Mouse (Mus musculus) embryonic facial prominence, embryonic 15.5 days (tissue): ENCODE measurements around the gene Klhl32. TPM values are rescaled to one million over a fixed set of nuclear protein-coding genes. Genes with fewer than 3 reads are reported as not detected.
"Not testable (repeated sequence)": the region's sequence is repeated elsewhere in the genome, so short reads cannot be mapped to it uniquely, and the experiment has no call there.

Experiments used
- ATAC-seq: fragments of 200-750 bp; cut with Nextera tagmentation; 2 replicates; pipeline ENCODE4 v1.8.0; 2017; ENCODE audit warnings: low read depth, moderate TSS enrichment; ENCODE audit not compliant: insufficient number of reproducible peaks, low FRiP score, low TSS enrichment
- H3K27ac ChIP-seq: fragments of 300-500 bp; sonication (generic); replicated peaks from 2 replicates; pipeline ENCODE4 v1.5.1; 2015; ENCODE audit warnings: mild to moderate bottlenecking, inconsistent platforms
- H3K27me3 ChIP-seq: fragments of 300-500 bp; sonication (generic); 2 replicates; pipeline ENCODE4 v1.6.1; 2015; ENCODE audit warnings: inconsistent platforms
- H3K36me3 ChIP-seq: fragments of 300-500 bp; sonication (generic); 2 replicates; pipeline ENCODE4 v1.6.1; 2015; ENCODE audit warnings: mild to moderate bottlenecking, inconsistent platforms
- H3K4me1 ChIP-seq: fragments of 300-500 bp; sonication (generic); 2 replicates; pipeline ENCODE4 v1.6.1; 2015; ENCODE audit warnings: inconsistent platforms
- H3K4me2 ChIP-seq: fragments of 300-500 bp; sonication (generic); replicated peaks from 2 replicates; pipeline ENCODE4 v1.6.1; 2015; ENCODE audit warnings: mild to moderate bottlenecking, inconsistent platforms
- H3K4me3 ChIP-seq: fragments of 300-500 bp; sonication (generic); replicated peaks from 2 replicates; pipeline ENCODE4 v1.5.1; 2015; ENCODE audit warnings: mild to moderate bottlenecking, inconsistent platforms
- H3K9ac ChIP-seq: fragments of 300-500 bp; sonication (generic); 2 replicates; pipeline ENCODE4 v1.6.1; 2015; ENCODE audit warnings: inconsistent platforms
- H3K9me3 ChIP-seq: fragments of 300-500 bp; sonication (generic); replicated peaks from 2 replicates; pipeline ENCODE4 v1.6.1; 2016; ENCODE audit warnings: inconsistent platforms
- WGBS: fragments of 180-500 bp; shearing (Covaris S2); methylation state at CpG from one replicate; pipeline ENCODE4 v1.1.7; 2015; 5-methylcytosine and 5-hydroxymethylcytosine counted together
- polyA plus RNA-seq: library from polyadenylated mRNA; unstranded; fragments of >200 nt; fragmentation: Nextera tagmentation; extraction: Ambion mirVana; gene quantifications from 2 replicates; pipeline ENCODE4 v1.2.1, GENCODE M21; 2015

Gene Klhl32
- polyA plus RNA-seq, 1 experiment from 2014 or later = 6.3 TPM

DNA sequence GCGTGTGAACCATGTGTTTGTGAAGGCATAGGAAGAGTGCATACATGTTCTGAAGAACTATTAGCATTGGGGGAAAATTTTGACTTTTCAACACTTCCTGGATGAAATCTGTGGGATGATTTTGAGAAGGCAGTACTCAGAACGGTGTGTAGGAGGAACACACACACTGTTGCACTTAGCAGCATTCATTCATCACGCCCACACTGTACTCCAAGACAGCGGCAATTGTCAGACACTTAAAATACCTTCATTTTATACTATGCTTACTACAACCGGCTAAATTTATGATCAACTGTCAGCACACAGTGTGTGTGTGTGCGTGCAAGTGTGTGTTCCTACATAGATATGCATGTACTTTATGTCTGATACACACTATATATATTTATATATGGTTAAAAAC is 113.8 kb downstream of the Klhl32 start:
- Histone ChIP-seq H3K4me2 (no peak overlapping the region), H3K36me3 (no peaks in the 10 kb centered on the region), H3K27me3 (no peaks in the 10 kb centered on the region), H3K9ac (no peak overlapping the region), H3K4me1 (no peaks in the 10 kb centered on the region), H3K4me3 (no peak overlapping the region), H3K9me3 (no peaks in the 10 kb centered on the region), H3K27ac (no peak overlapping the region)
- ATAC-seq = no peak
- WGBS = 81% methylated on average over 6 of the region's 6 CpGs

DNA sequence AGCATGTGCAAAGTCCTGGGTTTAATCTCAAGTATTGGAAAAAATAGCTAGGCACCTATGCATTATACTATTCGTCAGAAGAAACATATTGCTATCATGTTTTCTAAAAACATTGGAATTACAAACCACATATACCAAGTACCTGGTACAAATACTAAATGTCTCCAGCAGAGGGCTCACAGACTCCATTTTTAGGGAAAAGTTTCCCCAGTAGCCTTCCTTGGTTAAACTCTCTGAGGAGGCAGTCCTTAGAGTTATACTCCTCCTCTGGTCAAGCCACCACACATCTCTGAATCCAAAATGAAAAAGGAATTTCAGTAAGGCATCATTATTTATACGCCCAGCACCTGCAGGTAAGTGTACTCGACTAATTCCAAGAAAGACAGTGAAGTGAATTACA is 130.1 kb downstream of the Klhl32 start:
- no peaks in the 10 kb centered on the region for H3K4me1 ChIP-seq
- no peak for ATAC-seq
- no peaks in the 10 kb centered on the region for H3K36me3 ChIP-seq
- H3K4me3 ChIP-seq = no peak overlapping the region
- H3K27ac ChIP-seq = no peak overlapping the region
- WGBS = 24% methylated on average over 3 of the region's 3 CpGs
- H3K27me3 ChIP-seq = no peaks in the 10 kb centered on the region
- H3K9ac ChIP-seq = no peak overlapping the region
- no peak overlapping the region for H3K4me2 ChIP-seq
- no peaks in the 10 kb centered on the region for H3K9me3 ChIP-seq

DNA sequence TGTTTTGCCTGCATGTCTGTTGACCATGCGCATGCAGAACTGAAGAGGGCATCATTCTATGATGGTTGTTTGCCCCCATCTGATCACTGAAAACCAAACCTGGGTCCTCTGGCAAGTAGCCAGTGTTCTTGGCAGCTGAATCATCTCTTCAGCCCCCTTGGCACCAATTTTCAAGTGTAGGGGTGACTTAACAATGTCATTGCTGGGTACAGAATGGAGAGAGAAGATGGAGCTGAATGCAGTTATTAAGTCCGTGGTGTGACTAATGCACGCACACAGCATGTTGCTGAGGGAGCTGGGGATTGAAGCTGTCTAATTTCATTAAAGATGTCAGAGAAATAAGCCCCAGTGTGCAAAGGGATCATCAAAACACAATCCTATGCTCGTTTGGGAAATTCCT is 135.4 kb downstream of the Klhl32 start:
- H3K4me2 ChIP-seq = no peak overlapping the region
- H3K9ac ChIP-seq = no peak overlapping the region
- no peak overlapping the region for H3K27ac ChIP-seq
- WGBS = 66% methylated on average over 4 of the region's 4 CpGs
- H3K4me1 ChIP-seq = no peaks in the 10 kb centered on the region
- H3K27me3 ChIP-seq = no peaks in the 10 kb centered on the region
- no peaks in the 10 kb centered on the region for H3K36me3 ChIP-seq
- no peaks in the 10 kb centered on the region for H3K9me3 ChIP-seq
- ATAC-seq = no peak
- H3K4me3 ChIP-seq = no peak overlapping the region

DNA sequence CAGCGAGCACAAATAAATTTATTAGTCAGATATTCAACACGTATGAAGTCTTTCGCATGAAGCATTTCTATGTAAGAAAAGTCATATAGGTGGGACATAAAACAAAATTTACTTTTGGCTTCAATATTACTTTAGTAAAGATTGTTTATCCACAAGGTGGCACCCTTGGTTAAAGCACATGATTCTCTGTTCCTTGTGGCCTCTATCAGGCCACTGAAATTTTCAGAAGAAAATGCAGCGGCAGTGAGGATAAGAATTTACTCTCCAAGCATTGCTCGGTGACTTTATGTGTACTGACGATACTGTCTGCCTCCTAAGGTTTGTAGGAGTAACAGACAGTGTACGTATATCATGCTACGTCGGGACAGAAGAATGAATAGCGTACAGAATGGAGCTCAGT is 136.6 kb downstream of the Klhl32 start:
- Histone ChIP-seq H3K36me3 (no peaks in the 10 kb centered on the region), H3K9me3 (no peaks in the 10 kb centered on the region), H3K4me3 (no peak overlapping the region), H3K27me3 (no peaks in the 10 kb centered on the region), H3K9ac (no peak overlapping the region), H3K4me1 (no peaks in the 10 kb centered on the region), H3K27ac (no peak overlapping the region), H3K4me2 (no peak overlapping the region)
- WGBS = 83% methylated on average over 10 of the region's 10 CpGs
- no peak for ATAC-seq

DNA sequence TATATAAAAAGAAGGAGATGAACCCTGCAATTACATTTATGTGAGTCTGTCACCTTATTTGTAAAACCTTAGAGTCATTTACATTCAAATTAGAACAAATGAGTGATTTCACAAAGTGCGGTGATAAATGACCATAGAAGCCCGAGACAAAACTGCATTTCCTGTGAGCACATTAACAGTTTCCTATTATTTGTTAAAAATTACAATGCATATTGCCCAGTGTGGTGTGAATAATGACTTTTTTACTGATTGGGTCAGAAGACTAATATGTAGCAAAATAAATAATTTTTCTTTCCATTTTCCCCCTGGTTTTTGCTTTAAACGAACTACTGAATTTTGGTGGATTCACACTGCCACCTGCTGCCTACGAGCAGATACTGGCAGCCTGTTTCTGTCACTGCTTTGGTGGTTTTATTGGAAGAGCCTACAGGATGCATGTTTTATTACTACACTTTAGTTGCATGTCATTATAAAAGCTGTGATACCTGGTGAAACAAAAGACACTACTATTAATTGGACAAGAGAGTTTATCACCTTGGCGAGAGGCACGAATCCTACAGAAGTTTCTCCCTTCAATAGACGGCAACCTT is 152.3 kb downstream of the Klhl32 start:
- Histone ChIP-seq H3K36me3 (no peaks in the 10 kb centered on the region), H3K4me1 (no peaks in the 10 kb centered on the region), H3K27me3 (no peaks in the 10 kb centered on the region), H3K4me2 (no peak overlapping the region), H3K9ac (no peak overlapping the region), H3K27ac (no peak overlapping the region), H3K9me3 (no peaks in the 10 kb centered on the region), H3K4me3 (no peak overlapping the region)
- 65% methylated on average over 7 of the region's 7 CpGs for WGBS
- no peak for ATAC-seq

DNA sequence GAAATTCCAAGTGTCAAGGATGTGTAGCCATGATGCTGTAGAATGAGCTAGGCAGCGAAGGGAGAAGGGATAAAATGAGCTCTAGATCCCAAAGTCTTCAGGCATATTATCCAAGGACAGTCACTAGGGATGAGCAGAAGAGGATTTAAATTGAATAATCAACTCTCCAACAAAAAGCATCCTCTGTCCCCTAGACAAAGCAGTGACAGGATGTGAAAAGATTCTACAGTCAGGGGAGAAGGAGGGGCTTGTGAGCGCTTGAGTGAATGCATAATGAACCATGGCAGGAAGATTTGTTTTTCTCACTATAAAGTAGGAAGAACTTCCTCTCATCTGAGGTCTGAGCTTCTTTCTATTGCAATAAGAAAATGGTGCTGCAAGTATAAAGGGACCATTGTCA is 170.8 kb downstream of the Klhl32 start:
- Histone ChIP-seq H3K4me3 (no peak overlapping the region), H3K36me3 (no peaks in the 10 kb centered on the region), H3K27me3 (no peaks in the 10 kb centered on the region), H3K9ac (no peak overlapping the region), H3K27ac (no peak overlapping the region), H3K4me1 (no peaks in the 10 kb centered on the region), H3K9me3 (no peaks in the 10 kb centered on the region), H3K4me2 (no peak overlapping the region)
- WGBS = 79% methylated on average over 2 of the region's 2 CpGs
- ATAC-seq = no peak

DNA sequence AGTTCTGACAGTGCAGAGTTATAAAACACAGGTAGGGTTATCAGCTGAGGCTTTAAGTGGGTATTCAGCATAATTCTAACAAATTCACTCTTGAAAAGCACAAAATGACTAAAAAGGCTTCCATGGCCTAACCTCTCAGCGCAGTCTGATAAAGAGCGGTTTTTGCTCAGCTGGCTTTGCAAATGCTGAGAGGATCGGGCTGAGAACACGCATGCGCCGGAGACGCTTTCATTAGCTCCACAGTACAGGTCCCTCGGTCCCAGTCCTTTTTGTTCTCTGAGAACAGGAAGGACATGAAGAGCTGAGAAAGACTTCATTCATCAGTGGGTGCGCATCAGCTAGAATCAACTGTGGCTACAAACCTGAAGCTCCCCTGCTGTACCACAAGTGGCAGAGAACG is 180.9 kb downstream of the Klhl32 start:
- Histone ChIP-seq H3K4me3 (no peak overlapping the region), H3K9ac (no peak overlapping the region), H3K9me3 (no peaks in the 10 kb centered on the region), H3K27me3 (no peaks in the 10 kb centered on the region), H3K4me2 (no peak overlapping the region), H3K27ac (no peak overlapping the region), H3K4me1 (no peaks in the 10 kb centered on the region), H3K36me3 (no peaks in the 10 kb centered on the region)
- WGBS = 80% methylated on average over 10 of the region's 10 CpGs
- ATAC-seq = no peak

DNA sequence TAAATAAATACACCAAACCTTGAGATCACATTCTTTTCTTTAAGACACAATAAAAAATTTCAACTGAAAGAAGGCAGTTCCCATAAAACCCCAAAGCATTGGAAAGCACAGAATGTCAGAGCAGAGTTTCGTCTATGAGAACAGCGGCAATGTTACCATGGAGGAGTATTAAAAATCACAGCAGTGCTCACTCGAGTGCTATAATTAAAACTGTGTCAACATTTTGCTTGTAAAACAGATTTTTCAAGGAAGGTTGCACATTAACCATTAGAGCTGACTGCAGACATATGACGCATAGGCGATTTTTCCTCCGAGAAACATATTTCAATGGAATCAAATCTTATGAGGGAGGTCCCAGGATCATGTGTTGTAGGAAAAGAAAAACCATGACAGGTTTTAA is 191.7 kb downstream of the Klhl32 start:
- Histone ChIP-seq H3K4me3 (no peak overlapping the region), H3K36me3 (no peaks in the 10 kb centered on the region), H3K4me1 (no peaks in the 10 kb centered on the region), H3K9ac (no peak overlapping the region), H3K27ac (no peak overlapping the region), H3K27me3 (no peaks in the 10 kb centered on the region), H3K4me2 (no peak overlapping the region), H3K9me3 (no peaks in the 10 kb centered on the region)
- no peak for ATAC-seq
- WGBS = 86% methylated on average over 6 of the region's 6 CpGs

DNA sequence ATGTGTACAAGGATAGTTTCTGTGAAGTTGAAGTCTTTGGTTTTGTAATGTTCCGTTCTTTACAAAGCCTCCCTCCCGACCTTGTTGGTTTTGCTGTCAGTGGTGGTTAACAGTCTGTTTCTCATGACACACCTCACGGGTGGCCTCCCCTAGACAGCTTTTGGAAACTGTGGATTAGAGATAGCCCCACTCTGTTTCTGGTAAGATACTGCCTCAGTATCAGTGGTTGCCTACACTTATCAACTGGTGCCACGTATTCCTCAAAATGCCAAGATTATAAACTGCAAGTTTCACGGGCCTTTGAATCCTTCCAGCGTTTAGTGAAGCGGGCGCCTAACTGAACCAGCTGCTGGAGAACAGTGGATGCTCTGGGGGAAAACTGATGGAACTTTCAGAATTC is 206.2 kb downstream of the Klhl32 start:
- H3K9ac ChIP-seq, H3K27me3 ChIP-seq, H3K36me3 ChIP-seq, H3K27ac ChIP-seq, H3K4me3 ChIP-seq, ATAC-seq, H3K4me2 ChIP-seq, H3K9me3 ChIP-seq, H3K4me1 ChIP-seq: not testable (repeated sequence)
- 89% methylated on average over 7 of the region's 8 CpGs for WGBS

DNA sequence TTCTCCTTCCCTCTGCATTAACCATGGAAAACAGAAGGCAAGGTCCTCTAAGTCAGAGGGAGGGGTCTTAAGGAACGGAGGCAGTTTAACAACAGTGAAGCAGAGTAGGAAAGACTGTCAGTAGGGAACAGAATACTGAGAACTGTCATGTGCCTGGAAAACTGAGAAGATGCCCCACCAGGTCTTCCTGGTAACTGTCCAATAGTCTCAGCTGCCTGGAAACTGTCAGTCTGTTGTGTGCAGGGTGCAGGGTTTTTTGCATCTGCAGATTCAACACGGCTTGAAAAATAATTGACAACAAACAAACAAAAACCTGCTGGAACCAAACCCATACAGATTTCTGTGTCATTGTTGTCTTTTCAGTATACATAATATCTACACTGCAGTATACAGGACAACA is 208.6 kb downstream of the Klhl32 start:
- Histone ChIP-seq H3K27ac (no peak overlapping the region), H3K36me3 (no peaks in the 10 kb centered on the region), H3K4me3 (no peak overlapping the region), H3K27me3 (no peaks in the 10 kb centered on the region), H3K4me1 (no peaks in the 10 kb centered on the region), H3K9me3 (no peaks in the 10 kb centered on the region), H3K4me2 (no peak overlapping the region), H3K9ac (no peak overlapping the region)
- 67% methylated on average over 2 of the region's 2 CpGs for WGBS
- ATAC-seq = no peak

DNA sequence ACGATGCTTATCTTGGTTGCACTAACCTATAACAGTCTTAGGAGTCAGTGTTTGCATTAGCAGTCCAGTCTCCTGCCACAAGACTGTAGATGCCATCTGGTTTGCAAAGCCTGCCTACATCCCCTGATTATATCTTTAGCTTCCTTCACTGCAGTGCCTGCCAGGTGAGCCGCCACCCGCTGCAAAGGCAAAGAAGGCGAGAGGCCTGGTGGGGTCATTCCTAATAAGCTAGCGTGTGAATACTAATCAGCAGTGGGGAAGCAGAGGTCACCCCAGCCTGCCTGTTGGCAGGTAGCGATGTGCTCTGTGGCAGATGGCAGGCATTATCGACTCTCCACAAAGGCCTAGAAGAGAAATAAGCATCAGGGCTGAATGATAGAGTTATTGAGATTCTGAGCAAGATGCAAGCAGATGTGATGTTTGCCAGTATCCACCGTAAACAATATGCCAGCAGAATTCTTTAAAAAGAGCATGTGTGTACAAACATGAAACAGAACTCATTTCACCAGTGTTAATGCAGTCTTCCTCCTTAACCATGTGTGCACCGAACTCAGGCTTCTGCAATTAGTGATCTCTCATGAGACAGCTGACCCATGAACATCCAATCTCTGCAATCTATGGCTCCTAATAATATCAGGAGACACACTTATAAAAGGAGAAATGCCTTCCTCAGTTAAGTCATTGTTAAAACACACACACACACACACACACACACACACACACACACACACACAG is 219.6 kb downstream of the Klhl32 start:
- H3K4me2 ChIP-seq = no peak overlapping the region
- H3K27me3 ChIP-seq = no peaks in the 10 kb centered on the region
- no peak overlapping the region for H3K9ac ChIP-seq
- H3K27ac ChIP-seq = no peak overlapping the region
- ATAC-seq = no peak
- no peaks in the 10 kb centered on the region for H3K9me3 ChIP-seq
- 0 out of 2 replicates have a peak, but pooled peaks cover 3% of the 10 kb centered on the region for H3K4me1 ChIP-seq
- WGBS = 66% methylated on average over 9 of the region's 9 CpGs
- no peak overlapping the region for H3K4me3 ChIP-seq
- no peaks in the 10 kb centered on the region for H3K36me3 ChIP-seq

DNA sequence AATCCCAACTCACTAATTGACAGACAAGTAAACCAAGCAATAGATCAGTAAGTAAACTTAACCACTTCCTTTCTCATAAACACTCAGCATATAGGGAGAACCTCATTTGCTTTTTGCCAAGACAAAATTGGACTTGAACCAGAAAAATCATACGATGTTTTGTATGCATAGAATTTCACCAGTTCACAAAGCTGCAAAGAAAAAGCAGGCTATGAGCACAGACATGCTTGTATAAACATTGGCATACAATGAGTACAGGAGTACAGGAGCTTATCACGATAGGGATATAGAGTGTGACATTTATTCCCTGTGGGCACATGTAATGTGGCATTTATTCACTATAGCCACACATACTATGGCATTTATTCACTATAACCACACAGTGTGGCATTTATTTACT is 220.5 kb downstream of the Klhl32 start:
- Histone ChIP-seq H3K4me3 (no peak overlapping the region), H3K9ac (no peak overlapping the region), H3K36me3 (no peaks in the 10 kb centered on the region), H3K9me3 (no peaks in the 10 kb centered on the region), H3K27ac (no peak overlapping the region), H3K4me1 (0 out of 2 replicates have a peak, but pooled peaks cover 3% of the 10 kb centered on the region), H3K4me2 (no peak overlapping the region), H3K27me3 (no peaks in the 10 kb centered on the region)
- ATAC-seq = no peak
- WGBS = 37% methylated on average over 2 of the region's 2 CpGs
